Mouse (Mus musculus): Measurements from ENCODE around the gene Slc9a9.

GRCm38 (mm10) chr9:94737226-94737625 is 67.5 kb downstream of the Slc9a9 start:
- no peak for TF ChIP-seq GATA1 (IDR thresholded peaks at IDR 0.05; ENCODE audit: low read length)
- TF ChIP-seq TAL1 (IDR thresholded peaks at IDR 0.05; ENCODE audit: low read length): no peak
